Comparison of ENCODE assay signal across 22 mouse cellular contexts in genomic region chr2:148578176-148578575, GRCm38 (mm10).
A peak's percentile ranks its signal among the peaks of the same experiment; 100 is the strongest.
DNase-seq lines count a peak whose midpoint lies in the region; ATAC-seq and TF ChIP-seq lines count a peak whose summit lies in the region.
"Had no signal": no experiment of that assay in that cellular context is flagged by ENCODE, and none has a peak within 500 bp of the region (broad histone marks: within the 10 kb centered on the region; RNA-seq: fewer than 3 reads in every experiment).

No protein-coding gene starts in this region.

- no peaks in the 10 kb centered on the region for H3K36me3 ChIP-seq in lung, embryonic 14.5 days (ENCODE audit: insufficient read depth)
- H3K36me3 ChIP-seq: embryonic facial prominence, embryonic 12.5 days; forebrain, embryonic 15.5 days; G1E; heart, embryonic 10.5 days; hindbrain, embryonic 13.5 days had no signal

- H3K27me3 ChIP-seq in lung, embryonic 14.5 days (ENCODE audit: insufficient read depth, low read length): no peaks in the 10 kb centered on the region
- H3K27me3 ChIP-seq: embryonic facial prominence, embryonic 12.5 days; forebrain, embryonic 15.5 days; hindbrain, embryonic 13.5 days had no signal

- H3K4me2 ChIP-seq in lung, embryonic 14.5 days: no peak overlapping the region
- H3K4me2 ChIP-seq: embryonic facial prominence, embryonic 12.5 days; forebrain, embryonic 15.5 days; hindbrain, embryonic 13.5 days had no signal

- ATAC-seq in lung, embryonic 14.5 days (ENCODE audit: insufficient read depth): peak; percentile 42; the same call in 1 of the 2 replicates
- peak; percentile 15 for ATAC-seq in common myeloid progenitor, adult 5-6 weeks (replicated peaks; ENCODE audit: low read depth, poor library complexity, severe bottlenecking)
- ATAC-seq: CD4-positive, CD25-positive, alpha-beta regulatory T cell, adult 4 months; forebrain, embryonic 15.5 days; hindbrain, postnatal 0 days had no signal

- peak; percentile 42 for DNase-seq in lung, embryonic 14.5 days
- no peak for DNase-seq in lung, postnatal 14 days
- peak; percentile 56 for DNase-seq in lung, postnatal 10 days
- DNase-seq in testis, postnatal 10 days (ENCODE audit: low spot score): no peak
- no peak for DNase-seq in frontal cortex, postnatal 36 days (ENCODE audit: low spot score in 2 of 2)
- DNase-seq: adrenal gland, adult 8-10 months; adrenal gland, postnatal 36 days; B cell, adult 2 months; cerebellum, adult 11 months; cerebellum, adult 8-10 months; cerebellum, postnatal 14 days; gastrocnemius, postnatal 25 days; heart, adult 18-20 months; heart, postnatal 10 days had no signal

- 19% methylated on average over 2 of the region's 2 CpGs for WGBS in lung, embryonic 14.5 days

- H3K4me3 ChIP-seq in lung, embryonic 14.5 days (ENCODE audit: low read depth, low read length): no peak overlapping the region
- H3K4me3 ChIP-seq: embryonic facial prominence, embryonic 12.5 days; forebrain, embryonic 15.5 days; heart, embryonic 10.5 days; hindbrain, embryonic 13.5 days had no signal

- H3K9me3 ChIP-seq in lung, embryonic 14.5 days (ENCODE audit: low read depth, low read length): no peaks in the 10 kb centered on the region
- H3K9me3 ChIP-seq: embryonic facial prominence, embryonic 12.5 days; forebrain, embryonic 15.5 days; heart, embryonic 10.5 days; hindbrain, embryonic 13.5 days had no signal

- H3K9ac ChIP-seq in lung, embryonic 14.5 days: no peak overlapping the region
- H3K9ac ChIP-seq: embryonic facial prominence, embryonic 12.5 days; forebrain, embryonic 15.5 days; hindbrain, embryonic 13.5 days had no signal

- peaks cover 13% of the 10 kb centered on the region for H3K4me1 ChIP-seq in lung, embryonic 14.5 days (ENCODE audit: insufficient read depth)
- H3K4me1 ChIP-seq: embryonic facial prominence, embryonic 12.5 days; forebrain, embryonic 15.5 days; heart, embryonic 10.5 days; hindbrain, embryonic 13.5 days had no signal

- no peak for TF ChIP-seq CTCF in lung, embryonic 14.5 days (IDR thresholded peaks at IDR 0.05; ENCODE audit: low read depth)

- H3K27ac ChIP-seq in lung, embryonic 14.5 days (ENCODE audit: low read depth): no peak overlapping the region
- H3K27ac ChIP-seq: embryonic facial prominence, embryonic 12.5 days; forebrain, embryonic 15.5 days; heart, embryonic 10.5 days; hindbrain, embryonic 13.5 days; hindbrain, postnatal 0 days had no signal

Comparison
In these comparisons a context has a peak if more than half of its experiments do, and no peak if none do; other contexts are left out.
1. DNase-seq: peak in lung, embryonic 14.5 days (single experiment) and lung, postnatal 10 days (single experiment); none in lung, postnatal 14 days (single experiment), testis, postnatal 10 days (single experiment) and frontal cortex, postnatal 36 days (0 of 2).